Mouse (Mus musculus) heart, adult 11 months (tissue): ENCODE measurements around the gene 4933400A11Rik.

Source experiments
- DNase-seq: peaks from one replicate; pipeline ENCODE4 v3.0.0; 2022

4933400A11Rik gene

GRCm38 (mm10) chrX:169779535-169779934 is at the start of gene 4933400A11Rik:
4933400A11Rik (minus strand) TSS chrX:169779635.
- peak; percentile 41 for DNase-seq

- no peak for DNase-seq
Measured at GRCm38 (mm10) chrX:169828136-169828535, 48.7 kb upstream of the 4933400A11Rik start.

DNA sequence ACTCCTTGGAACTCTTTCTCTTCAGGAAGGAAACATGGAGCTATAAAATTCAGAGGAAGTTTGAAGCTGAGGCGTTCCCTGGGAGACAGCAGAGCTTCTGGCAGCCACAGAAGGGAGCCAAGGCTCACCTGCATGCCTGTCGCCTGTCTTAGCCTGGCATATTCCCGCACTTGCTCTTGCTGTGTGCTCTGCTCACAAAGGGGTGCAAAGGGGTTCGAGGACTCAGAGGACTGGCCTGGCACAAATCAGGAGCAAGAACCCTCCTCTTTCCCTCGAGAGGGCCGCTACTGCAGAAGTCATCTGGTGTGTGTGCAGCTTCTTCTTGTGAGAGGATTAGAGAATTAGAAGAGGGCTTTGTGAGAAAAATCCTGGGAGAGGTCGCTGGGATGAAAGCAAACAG is 48.3 kb upstream of the 4933400A11Rik start:
- no peak for DNase-seq

DNA sequence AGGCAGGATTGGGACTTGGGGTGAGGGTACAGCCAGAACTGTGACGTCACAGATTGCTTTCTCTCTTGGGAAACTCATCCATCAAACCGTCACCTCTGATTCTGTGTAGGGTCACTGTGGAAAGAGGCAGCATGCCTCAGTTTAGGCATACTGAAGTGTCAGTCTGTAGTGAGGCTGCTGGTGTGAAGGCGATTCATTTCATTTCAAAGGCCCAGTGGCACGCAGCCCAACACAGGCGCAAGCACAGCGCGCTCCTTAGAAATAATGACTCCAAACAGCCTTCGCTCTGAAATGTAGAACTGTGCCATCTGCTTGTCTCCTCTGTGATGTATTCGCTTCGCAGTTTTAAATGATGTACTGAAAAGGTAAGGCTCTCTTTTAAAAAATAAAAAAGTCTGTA is 47.5 kb upstream of the 4933400A11Rik start:
- no peak for DNase-seq

DNA sequence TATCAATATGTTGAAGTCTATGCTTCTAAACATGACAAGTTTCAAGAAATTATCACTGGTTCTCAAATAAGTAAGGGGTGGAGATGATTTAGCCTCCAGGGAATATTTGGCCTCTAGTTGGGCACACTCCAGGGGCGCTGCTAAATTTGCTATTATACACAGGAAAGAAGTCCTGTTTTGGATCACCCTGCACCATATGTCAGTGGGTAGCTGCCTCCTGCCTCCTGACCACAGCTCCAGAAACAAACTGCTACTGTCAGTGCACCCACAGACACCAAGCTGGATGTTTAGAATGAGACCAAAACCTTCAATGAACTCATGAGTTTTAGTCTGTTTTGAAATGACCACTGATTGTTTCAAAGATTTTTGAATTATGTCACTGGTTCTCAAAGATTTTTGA is 34.2 kb upstream of the 4933400A11Rik start:
- DNase-seq: no peak

GRCm38 (mm10) chrX:169811783-169812182 is 32.3 kb upstream of the 4933400A11Rik start:
- no peak for DNase-seq

- no peak for DNase-seq
Measured at GRCm38 (mm10) chrX:169811318-169811717, 31.9 kb upstream of the 4933400A11Rik start.

DNA sequence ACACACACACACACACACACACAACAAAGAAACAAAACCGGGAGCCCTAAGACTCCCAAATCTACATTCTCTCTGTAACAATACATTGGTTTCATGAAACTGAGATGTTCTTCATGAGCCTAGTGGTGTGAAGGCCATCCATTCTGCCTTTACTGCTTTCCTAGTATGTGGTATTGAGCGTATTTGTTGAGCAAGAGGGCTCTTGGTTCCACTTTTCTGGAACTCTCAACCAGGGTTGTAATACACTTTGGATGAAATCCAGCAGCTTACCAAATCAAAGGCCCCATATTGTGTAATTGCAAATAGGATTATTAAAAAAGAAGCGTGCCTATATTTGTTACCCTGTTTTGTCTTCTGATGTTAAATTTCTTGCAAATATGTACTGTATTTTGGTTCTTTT is 28.3 kb upstream of the 4933400A11Rik start:
- peak; percentile 64 for DNase-seq

GRCm38 (mm10) chrX:169805791-169806190 is 26.4 kb upstream of the 4933400A11Rik start:
- DNase-seq: peak; percentile 77

DNA sequence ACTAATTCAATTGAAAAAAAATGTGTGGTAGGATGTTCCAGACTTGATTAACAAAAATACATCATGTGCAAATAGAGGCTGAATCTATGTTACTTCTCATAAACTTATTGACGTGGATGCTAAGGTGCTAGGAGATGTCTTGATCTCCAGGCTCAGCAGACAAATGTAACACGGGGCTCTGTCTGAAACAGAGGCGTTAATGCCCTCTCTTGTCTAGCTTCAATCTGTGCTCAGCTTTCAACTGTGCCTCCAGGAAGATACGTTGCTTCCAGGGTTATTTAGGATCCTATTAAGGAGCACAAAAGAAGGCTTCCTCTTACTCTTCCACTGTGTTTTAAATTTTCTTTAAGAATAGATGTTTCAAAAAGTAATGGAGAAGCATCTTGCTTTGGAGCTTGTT is 20.8 kb upstream of the 4933400A11Rik start:
- DNase-seq: peak; percentile 52

GRCm38 (mm10) chrX:169798987-169799680 is 19.7 kb upstream of the 4933400A11Rik start:
- DNase-seq: peak; percentile 87

DNA sequence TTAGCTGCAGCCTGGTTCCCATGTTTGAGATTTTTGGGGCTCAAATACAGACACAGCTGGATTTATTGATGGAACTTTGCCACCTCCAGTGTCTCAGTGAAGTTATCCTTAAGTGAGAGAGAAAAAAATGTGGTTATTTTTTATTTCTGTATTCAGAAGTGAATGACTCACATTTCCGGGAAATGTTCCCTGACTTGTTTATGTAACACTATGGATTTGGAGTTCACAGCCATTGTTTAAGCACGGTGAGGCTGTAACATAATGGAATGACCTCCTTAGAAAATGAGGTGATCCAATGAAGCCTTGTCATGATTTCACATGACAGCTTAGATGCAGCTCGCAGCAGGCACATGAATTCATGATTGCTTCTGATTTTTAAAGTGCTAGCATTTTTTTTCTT is 17.7 kb upstream of the 4933400A11Rik start:
- DNase-seq: peak; percentile 37

GRCm38 (mm10) chrX:169794831-169795311 is 15.4 kb upstream of the 4933400A11Rik start:
- peak; percentile 94 for DNase-seq

DNA sequence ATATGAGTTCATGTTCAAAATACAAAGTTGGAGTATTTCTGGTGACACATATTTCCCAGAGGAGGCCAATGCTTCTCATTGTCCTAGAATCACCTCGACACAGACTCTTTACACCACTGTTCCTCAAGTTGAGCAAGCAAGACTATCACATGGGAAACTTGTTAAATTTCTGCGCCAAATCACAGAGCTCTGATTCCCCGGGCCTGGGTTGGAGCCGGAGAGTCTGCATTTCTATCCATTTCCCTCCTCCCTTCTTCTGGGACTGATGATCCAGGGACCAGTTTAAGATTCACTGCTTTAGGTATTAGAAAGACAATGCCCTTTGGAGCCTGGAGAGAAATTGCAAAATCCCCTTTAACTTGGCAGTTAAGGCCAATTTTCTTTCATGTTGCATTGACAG is 15.0 kb upstream of the 4933400A11Rik start:
- peak; percentile 75 for DNase-seq

- peak; percentile 60 for DNase-seq
Measured at GRCm38 (mm10) chrX:169792879-169793278, 13.4 kb upstream of the 4933400A11Rik start.

DNA sequence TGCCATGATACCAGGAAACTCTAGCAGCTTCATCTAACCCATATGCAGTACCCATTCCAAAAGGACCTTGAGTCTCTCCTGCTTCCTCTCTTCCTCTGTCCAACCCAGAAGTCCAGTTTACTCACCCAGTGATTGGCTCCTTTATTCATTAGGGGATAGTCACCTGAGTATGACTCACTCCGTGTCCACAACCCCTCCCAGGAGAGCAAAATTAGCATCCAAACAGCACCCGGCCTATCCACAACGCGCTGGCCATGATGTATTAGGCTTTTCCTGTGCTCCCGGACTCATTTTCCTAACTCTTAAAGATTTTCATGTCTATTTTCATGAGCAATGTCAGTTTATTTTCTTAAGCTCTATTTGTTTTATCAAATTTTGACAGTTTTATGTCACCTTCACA is 10.3 kb upstream of the 4933400A11Rik start:
- DNase-seq: peak; percentile 65

- DNase-seq: no peak
Measured at GRCm38 (mm10) chrX:169758001-169758400, 21.4 kb downstream of the 4933400A11Rik start.

GRCm38 (mm10) chrX:169735387-169735969 is 44.0 kb downstream of the 4933400A11Rik start:
- no peak for DNase-seq
